Mouse (Mus musculus) intestine, postnatal 0 days (tissue): Measurements from ENCODE around the gene Rab5if. TPM values are rescaled to one million over a fixed set of nuclear protein-coding genes. Genes with fewer than 3 reads are reported as not detected.

Experiments
- ATAC-seq: fragments of 200-750 bp; cut with Nextera tagmentation; 2 replicates; pipeline ENCODE4 v1.8.0; 2017; ENCODE audit warnings: mild to moderate bottlenecking, moderate TSS enrichment, moderate library complexity
- H3K27ac ChIP-seq: fragments of 300-500 bp; sonication (generic); 2 replicates; pipeline ENCODE4 v1.5.1; 2014; ENCODE audit warnings: mild to moderate bottlenecking, low read depth, low read length, moderate library complexity
- H3K27me3 ChIP-seq: fragments of 300-500 bp; sonication (generic); replicated peaks from 2 replicates; pipeline ENCODE4 v1.6.1; 2014; ENCODE audit warnings: low read length, mixed read lengths; ENCODE audit not compliant: control insufficient read depth, insufficient read depth
- H3K36me3 ChIP-seq: fragments of 300-500 bp; sonication (generic); 2 replicates; pipeline ENCODE4 v1.6.1; 2014; ENCODE audit warnings: mild to moderate bottlenecking, moderate library complexity; ENCODE audit not compliant: control insufficient read depth, insufficient read depth
- H3K4me1 ChIP-seq: fragments of 300-500 bp; sonication (generic); replicated peaks from 2 replicates; pipeline ENCODE4 v1.6.1; 2014; ENCODE audit warnings: antibody characterized with exemption, low read length, mixed read lengths; ENCODE audit not compliant: control insufficient read depth, insufficient read depth
- H3K4me2 ChIP-seq: fragments of 300-500 bp; sonication (generic); replicated peaks from 2 replicates; pipeline ENCODE4 v1.6.1; 2014; ENCODE audit warnings: low read depth, mild to moderate bottlenecking, moderate library complexity
- H3K4me3 ChIP-seq: fragments of 300-500 bp; sonication (generic); 2 replicates; pipeline ENCODE4 v1.5.1; 2014; ENCODE audit warnings: low read depth, low read length
- H3K9ac ChIP-seq: fragments of 300-500 bp; sonication (generic); 2 replicates; pipeline ENCODE4 v1.6.1; 2014; ENCODE audit warnings: mild to moderate bottlenecking, low read depth, low read length
- H3K9me3 ChIP-seq: fragments of 300-500 bp; sonication (generic); 2 replicates; pipeline ENCODE4 v1.6.1; 2016; ENCODE audit warnings: mixed run types; ENCODE audit not compliant: control insufficient read depth
- CTCF ChIP-seq: sonication (generic); IDR thresholded peaks from 2 replicates; pipeline ENCODE4 v1.5.1; 2016; ENCODE audit warnings: low read depth, mild to moderate bottlenecking, control low read depth, antibody characterized with exemption, moderate library complexity
- WGBS: fragments of 180-500 bp; shearing (Covaris S2); extraction: QIAGEN DNeasy Blood & Tissue Kit; methylation state at CpG from one replicate; pipeline ENCODE4 v1.1.7; 2014; 5-methylcytosine and 5-hydroxymethylcytosine counted together
- polyA plus RNA-seq: library from polyadenylated mRNA; unstranded; fragments of >200 nt; fragmentation: Nextera tagmentation; extraction: Ambion mirVana; gene quantifications from 2 replicates; pipeline ENCODE4 v1.2.1, GENCODE M21; 2015

Rab5if gene
- polyA plus RNA-seq, 1 experiment from 2014 or later = 272 TPM

- Histone ChIP-seq H3K9ac (no peak overlapping the region), H3K36me3 (peaks cover 6% of the 10 kb centered on the region; the same call in 1 of the 2 replicates), H3K4me2 (no peak overlapping the region), H3K4me3 (no peak overlapping the region), H3K4me1 (0 out of 2 replicates have a peak, but pooled peaks cover 5% of the 10 kb centered on the region), H3K27ac (no peak overlapping the region; the same call in 1 of the 2 replicates), H3K9me3 (no peaks in the 10 kb centered on the region), H3K27me3 (no peaks in the 10 kb centered on the region)
- ATAC-seq = no peak
- no peak for TF ChIP-seq CTCF
- WGBS = 66% methylated on average over 7 of the region's 7 CpGs
These were observed 4.3 kb upstream of the Rab5if start for GRCm38 (mm10) chr2:156858671-156859070.

- Histone ChIP-seq H3K4me3 (peak overlapping the region; percentile 97), H3K36me3 (peaks cover 7% of the 10 kb centered on the region; the same call in 1 of the 2 replicates), H3K27me3 (no peaks in the 10 kb centered on the region), H3K9me3 (no peaks in the 10 kb centered on the region), H3K9ac (peak overlapping the region; percentile 96), H3K4me2 (peak overlapping the region; percentile 80), H3K4me1 (0 out of 2 replicates have a peak, but pooled peaks cover 9% of the 10 kb centered on the region), H3K27ac (peak overlapping the region; percentile 97)
- 0 out of 2 replicates have a peak, but pooled peaks have one; percentile 29 for TF ChIP-seq CTCF
- WGBS = 1% methylated on average over 19 of the region's 19 CpGs
- peak; percentile 13; the same call in 1 of the 2 replicates for ATAC-seq
These were observed 749 bp upstream of the Rab5if start for GRCm38 (mm10) chr2:156862041-156862717.

GRCm38 (mm10) chr2:156863487-156864160, 696 bp downstream of the Rab5if start:
- Histone ChIP-seq H3K9me3 (no peaks in the 10 kb centered on the region), H3K4me1 (0 out of 2 replicates have a peak, but pooled peaks cover 4% of the 10 kb centered on the region), H3K4me3 (peak overlapping the region; percentile 97), H3K36me3 (peaks cover 17% of the 10 kb centered on the region), H3K27me3 (no peaks in the 10 kb centered on the region), H3K4me2 (peak overlapping the region; percentile 80), H3K9ac (peak overlapping the region; percentile 96), H3K27ac (peak overlapping the region; percentile 97)
- TF ChIP-seq CTCF = no peak
- WGBS = under 1% methylated on average over 28 of the region's 28 CpGs
- ATAC-seq = peak; percentile 34

GRCm38 (mm10) chr2:156864481-156864880, 1.6 kb downstream of the Rab5if start:
- Histone ChIP-seq H3K27me3 (no peaks in the 10 kb centered on the region), H3K4me1 (0 out of 2 replicates have a peak, but pooled peaks cover 4% of the 10 kb centered on the region), H3K9ac (peak overlapping the region; percentile 96; the same call in 1 of the 2 replicates), H3K9me3 (no peaks in the 10 kb centered on the region), H3K36me3 (peaks cover 17% of the 10 kb centered on the region), H3K4me3 (0 out of 2 replicates have a peak overlapping the region, but pooled peaks have one; percentile 97), H3K27ac (peak overlapping the region; percentile 97; the same call in 1 of the 2 replicates), H3K4me2 (peak overlapping the region; percentile 80)
- WGBS = 70% methylated on average over 3 of the region's 3 CpGs
- no peak for ATAC-seq
- no peak for TF ChIP-seq CTCF

- Histone ChIP-seq H3K4me3 (no peak overlapping the region), H3K36me3 (peaks cover 44% of the 10 kb centered on the region), H3K4me2 (peak overlapping the region; percentile 30; the same call in 1 of the 2 replicates), H3K27me3 (no peaks in the 10 kb centered on the region), H3K9ac (no peak overlapping the region), H3K27ac (no peak overlapping the region), H3K9me3 (no peaks in the 10 kb centered on the region), H3K4me1 (peaks cover 9% of the 10 kb centered on the region; the same call in 1 of the 2 replicates)
- no peak for ATAC-seq
- TF ChIP-seq CTCF = no peak
- WGBS = 48% methylated on average over 8 of the region's 8 CpGs
These were observed 6.1 kb downstream of the Rab5if start for GRCm38 (mm10) chr2:156868994-156869393.

- Histone ChIP-seq H3K9ac (no peak overlapping the region), H3K9me3 (no peaks in the 10 kb centered on the region), H3K4me3 (no peak overlapping the region), H3K27ac (no peak overlapping the region), H3K4me1 (peaks cover 5% of the 10 kb centered on the region; the same call in 1 of the 2 replicates), H3K27me3 (no peaks in the 10 kb centered on the region), H3K36me3 (peaks cover 50% of the 10 kb centered on the region), H3K4me2 (peak overlapping the region; percentile 30; the same call in 1 of the 2 replicates)
- 82% methylated on average over 7 of the region's 7 CpGs for WGBS
- TF ChIP-seq CTCF = no peak
- no peak for ATAC-seq
These were observed 6.6 kb downstream of the Rab5if start for GRCm38 (mm10) chr2:156869554-156869953.
